Mouse (Mus musculus) gastrocnemius, postnatal 14 days (tissue): ENCODE measurements around the gene Rrbp1. TPM values are rescaled to one million over a fixed set of nuclear protein-coding genes. Genes with fewer than 3 reads are reported as not detected.

ENCODE experiments used
- DNase-seq: peaks from one replicate; pipeline ENCODE4 v3.0.0; 2021; ENCODE audit warnings: mixed read lengths
- intact Hi-C: fragments of 180-260 bp; cut with DNase I; formaldehyde crosslinking; loops from one replicate; pipeline ENCODE4 v1.15.1; 2025; ENCODE audit warnings: low total_unique reads
- long read RNA-seq, 2 experiments: library from polyadenylated mRNA; stranded (forward); transcript quantifications; one replicate each; pipeline ENCODE4 v2.0.0; 2021
- total RNA-seq, 2 experiments: library from RNA; stranded (reverse); gene quantifications; 2 replicates each; pipeline ENCODE4 v1.2.3; 2021

The Rrbp1 gene
- total RNA-seq: 10 to 100 TPM; 73.6 to 99.8 TPM
- long read RNA-seq, experiment 1, full-length matches to known transcripts: 3 of 24 reads
- long read RNA-seq, experiment 1, partial matches to known transcripts: 14 of 24 reads
- long read RNA-seq, experiment 1, other reads (novel, unspliced or antisense): 7 of 24 reads
- long read RNA-seq, experiment 2, full-length matches to known transcripts: 5 of 29 reads
- long read RNA-seq, experiment 2, partial matches to known transcripts: 19 of 29 reads
- long read RNA-seq, experiment 2, other reads (novel, unspliced or antisense): 5 of 29 reads

GRCm38 (mm10) chr2:144011080-144011551, at the start of gene Rrbp1:
Gene Rrbp1, minus strand, starts transcription at chr2:144011263.
- peak; percentile 99 for DNase-seq
- intact Hi-C loops: loop anchor here (10.0 kb wide), 1 partner anchor 174 kb away; no protein-coding TSS in a partner anchor

GRCm38 (mm10) chr2:144057735-144058134, 46.7 kb upstream of the Rrbp1 start:
- intact Hi-C loops: no loop called here
- no peak for DNase-seq

- DNase-seq: peak; percentile 72
- intact Hi-C loops: no loop called here
These were observed 41.5 kb upstream of the Rrbp1 start for GRCm38 (mm10) chr2:144052410-144053065.

GRCm38 (mm10) chr2:144050861-144051260, 39.8 kb upstream of the Rrbp1 start:
- DNase-seq: no peak
- intact Hi-C loops: no loop called here

- intact Hi-C loops: no loop called here
These were observed 39.1 kb upstream of the Rrbp1 start for GRCm38 (mm10) chr2:144050146-144050680.

GRCm38 (mm10) chr2:144046916-144047315, 35.9 kb upstream of the Rrbp1 start:
- intact Hi-C loops: no loop called here
- DNase-seq: no peak

More at GRCm38 (mm10) chr2:144050146-144050680, 39.1 kb upstream of the Rrbp1 start:
- no peak for DNase-seq

- intact Hi-C loops: no loop called here
These were observed 34.9 kb upstream of the Rrbp1 start for GRCm38 (mm10) chr2:144045756-144046560.

GRCm38 (mm10) chr2:144044726-144045125, 33.7 kb upstream of the Rrbp1 start:
- peak; percentile 63 for DNase-seq
- intact Hi-C loops: no loop called here

More at GRCm38 (mm10) chr2:144045756-144046560, 34.9 kb upstream of the Rrbp1 start:
- DNase-seq: no peak

GRCm38 (mm10) chr2:144032664-144033063, 21.6 kb upstream of the Rrbp1 start, which contains the start of gene Banf2:
Gene Banf2, plus strand, starts transcription at chr2:144033059.
- intact Hi-C loops: no loop called here

GRCm38 (mm10) chr2:144030791-144031190, 19.7 kb upstream of the Rrbp1 start:
- no peak for DNase-seq
- intact Hi-C loops: no loop called here

More at GRCm38 (mm10) chr2:144032664-144033063, 21.6 kb upstream of the Rrbp1 start, which contains the start of gene Banf2:
- DNase-seq: no peak

- intact Hi-C loops: no loop called here
- no peak for DNase-seq
These were observed 15.4 kb upstream of the Rrbp1 start for GRCm38 (mm10) chr2:144026456-144026855.

GRCm38 (mm10) chr2:144025361-144025760, 14.3 kb upstream of the Rrbp1 start:
- intact Hi-C loops: no loop called here
- no peak for DNase-seq

GRCm38 (mm10) chr2:144022441-144022840, 11.4 kb upstream of the Rrbp1 start:
- DNase-seq: no peak
- intact Hi-C loops: no loop called here

GRCm38 (mm10) chr2:144019971-144020370, 8.9 kb upstream of the Rrbp1 start:
- intact Hi-C loops: loop anchor here (10.0 kb wide), 1 partner anchor 165 kb away; no protein-coding TSS in a partner anchor
- DNase-seq: no peak

- DNase-seq: no peak
- intact Hi-C loops: loop anchor here (2.0 to 10.0 kb wide), 2 partner anchors 169 to 351 kb away; no protein-coding TSS in a partner anchor
These were observed 4.8 kb upstream of the Rrbp1 start for GRCm38 (mm10) chr2:144015861-144016260.

- no peak for DNase-seq
- intact Hi-C loops: loop anchor here (10.0 kb wide), 1 partner anchor 170 kb away; no protein-coding TSS in a partner anchor
These were observed 3.4 kb upstream of the Rrbp1 start for GRCm38 (mm10) chr2:144014481-144014880.

GRCm38 (mm10) chr2:144014051-144014450, 3.0 kb upstream of the Rrbp1 start:
- DNase-seq: no peak
- intact Hi-C loops: loop anchor here (10.0 kb wide), 1 partner anchor 171 kb away; no protein-coding TSS in a partner anchor

- DNase-seq: peak; percentile 87
- intact Hi-C loops: loop anchor here (10.0 kb wide), 1 partner anchor 174 kb away; no protein-coding TSS in a partner anchor
These were observed 600 bp downstream of the Rrbp1 start for GRCm38 (mm10) chr2:144010282-144011044.
